Mouse (Mus musculus) midbrain, embryonic 16.5 days (tissue): ENCODE results near the gene Naa35. TPM values are rescaled to one million over a fixed set of nuclear protein-coding genes. Genes with fewer than 3 reads are reported as not detected.

Experiments
- ATAC-seq: fragments of 200-750 bp; cut with Nextera tagmentation; 2 replicates; pipeline ENCODE4 v1.8.0; 2017; ENCODE audit warnings: moderate TSS enrichment
- H3K27ac ChIP-seq: fragments of 300-500 bp; sonication (generic); 2 replicates; pipeline ENCODE4 v1.5.1; 2014; ENCODE audit warnings: mild to moderate bottlenecking, low read length, mixed read lengths
- H3K27me3 ChIP-seq: fragments of 300-500 bp; sonication (generic); 2 replicates; pipeline ENCODE4 v1.6.1; 2014; ENCODE audit warnings: low read depth, low read length, mixed read lengths; ENCODE audit not compliant: control insufficient read depth, insufficient read depth
- H3K36me3 ChIP-seq: fragments of 300-500 bp; sonication (generic); 2 replicates; pipeline ENCODE4 v1.6.1; 2014; ENCODE audit warnings: mild to moderate bottlenecking, low read length, moderate library complexity, mixed read lengths; ENCODE audit not compliant: control insufficient read depth, insufficient read depth
- H3K4me1 ChIP-seq: fragments of 300-500 bp; sonication (generic); 2 replicates; pipeline ENCODE4 v1.6.1; 2014; ENCODE audit warnings: mild to moderate bottlenecking, low read length, mixed read lengths; ENCODE audit not compliant: control insufficient read depth, insufficient read depth
- H3K4me2 ChIP-seq: fragments of 300-500 bp; sonication (generic); 2 replicates; pipeline ENCODE4 v1.6.1; 2014; ENCODE audit warnings: mild to moderate bottlenecking, low read length, mixed read lengths
- H3K4me3 ChIP-seq: fragments of 300-500 bp; sonication (generic); 2 replicates; pipeline ENCODE4 v1.5.1; 2014; ENCODE audit warnings: low read depth, mild to moderate bottlenecking, low read length, moderate library complexity, mixed read lengths
- H3K9ac ChIP-seq: fragments of 300-500 bp; sonication (generic); 2 replicates; pipeline ENCODE4 v1.6.1; 2014; ENCODE audit warnings: low read depth, low read length, mixed read lengths
- H3K9me3 ChIP-seq: fragments of 300-500 bp; sonication (generic); replicated peaks from 2 replicates; pipeline ENCODE4 v1.6.1; 2014; ENCODE audit warnings: mild to moderate bottlenecking, low read length, mixed read lengths; ENCODE audit not compliant: control insufficient read depth, poor library complexity, severe bottlenecking
- WGBS: fragments of 180-500 bp; shearing (Covaris S2); extraction: QIAGEN DNeasy Blood & Tissue Kit; methylation state at CpG from one replicate; pipeline ENCODE4 v1.1.7; 2014; 5-methylcytosine and 5-hydroxymethylcytosine counted together
- polyA plus RNA-seq: library from polyadenylated mRNA; unstranded; fragments of >200 nt; fragmentation: Nextera tagmentation; extraction: Ambion mirVana; gene quantifications from 2 replicates; pipeline ENCODE4 v1.2.1, GENCODE M21; 2015

The Naa35 gene
- 148 and 165 TPM in 2 replicates for polyA plus RNA-seq

- Histone ChIP-seq H3K9ac (peak within 1 kb of the TSS; percentile 89), H3K27ac (peak within 1 kb of the TSS; percentile 77), H3K4me2 (peak within 1 kb of the TSS; percentile 94), H3K9me3 (no peaks in the 10 kb centered on the region), H3K4me1 (peaks cover 30% of the 10 kb centered on the region), H3K4me3 (peak within 1 kb of the TSS; percentile 70), H3K27me3 (no peaks in the 10 kb centered on the region), H3K36me3 (no peaks in the 10 kb centered on the region)
- WGBS, result 0% methylated on average over 76 of the region's 83 CpGs
- peak; percentile 97 for ATAC-seq
These were observed at the start of gene Naa35, which contains the start of gene Agtpbp1 for GRCm38 (mm10) chr13:59584947-59585647. Gene Naa35 (plus strand): TSS chr13:59585259. Gene Agtpbp1 (minus strand): TSS chr13:59585227.

- WGBS, result 87% methylated on average over 6 of the region's 6 CpGs
- Histone ChIP-seq H3K27ac (no peak overlapping the region), H3K4me3 (no peak overlapping the region), H3K36me3 (peaks cover 7% of the 10 kb centered on the region; the same call in 1 of the 2 replicates), H3K4me1 (no peaks in the 10 kb centered on the region), H3K9me3 (no peaks in the 10 kb centered on the region), H3K4me2 (no peak overlapping the region), H3K27me3 (no peaks in the 10 kb centered on the region), H3K9ac (no peak overlapping the region)
- no peak for ATAC-seq
These were observed 49.3 kb upstream of the Naa35 start for GRCm38 (mm10) chr13:59535746-59536145.

GRCm38 (mm10) chr13:59536631-59537030 is 48.4 kb upstream of the Naa35 start:
- Histone ChIP-seq H3K27me3 (no peaks in the 10 kb centered on the region), H3K9ac (no peak overlapping the region), H3K27ac (no peak overlapping the region), H3K4me2 (no peak overlapping the region), H3K36me3 (peaks cover 7% of the 10 kb centered on the region; the same call in 1 of the 2 replicates), H3K4me1 (no peaks in the 10 kb centered on the region), H3K9me3 (no peaks in the 10 kb centered on the region), H3K4me3 (no peak overlapping the region)
- ATAC-seq, result no peak
- 93% methylated on average over 2 of the region's 2 CpGs for WGBS

GRCm38 (mm10) chr13:59538661-59539060 is 46.4 kb upstream of the Naa35 start:
- no peak overlapping the region for H3K27ac ChIP-seq
- H3K9ac ChIP-seq, result no peak overlapping the region
- WGBS, result 90% methylated on average over 5 of the region's 5 CpGs
- peaks cover 7% of the 10 kb centered on the region; the same call in 1 of the 2 replicates for H3K36me3 ChIP-seq
- no peak overlapping the region for H3K4me3 ChIP-seq
- no peak for ATAC-seq
- H3K4me1 ChIP-seq, result no peaks in the 10 kb centered on the region
- no peaks in the 10 kb centered on the region for H3K27me3 ChIP-seq
- no peaks in the 10 kb centered on the region for H3K9me3 ChIP-seq
- no peak overlapping the region for H3K4me2 ChIP-seq

DNA sequence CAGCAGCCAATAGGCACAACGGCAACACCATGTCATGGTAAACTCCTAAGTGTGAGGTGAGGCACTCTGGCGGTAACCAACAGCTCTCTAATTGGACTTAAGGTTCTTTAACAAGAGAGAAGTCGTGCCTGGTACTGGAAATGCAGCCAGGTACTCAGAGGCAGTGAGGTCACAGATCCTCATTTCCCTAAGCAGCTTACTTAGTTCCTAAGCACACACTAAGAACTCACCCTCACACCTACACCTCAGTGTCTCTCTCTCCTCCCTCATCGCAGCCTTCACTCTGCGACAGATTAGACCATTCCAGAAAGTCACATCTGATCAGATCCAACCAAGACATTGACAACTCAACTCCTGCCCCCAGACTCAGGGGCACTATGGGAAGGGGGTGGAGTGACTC is 45.0 kb upstream of the Naa35 start:
- 87% methylated on average over 5 of the region's 5 CpGs for WGBS
- Histone ChIP-seq H3K4me1 (no peaks in the 10 kb centered on the region), H3K27ac (no peak overlapping the region), H3K36me3 (peaks cover 7% of the 10 kb centered on the region; the same call in 1 of the 2 replicates), H3K4me3 (no peak overlapping the region), H3K27me3 (no peaks in the 10 kb centered on the region), H3K9me3 (no peaks in the 10 kb centered on the region), H3K9ac (no peak overlapping the region), H3K4me2 (no peak overlapping the region)
- ATAC-seq, result no peak

DNA sequence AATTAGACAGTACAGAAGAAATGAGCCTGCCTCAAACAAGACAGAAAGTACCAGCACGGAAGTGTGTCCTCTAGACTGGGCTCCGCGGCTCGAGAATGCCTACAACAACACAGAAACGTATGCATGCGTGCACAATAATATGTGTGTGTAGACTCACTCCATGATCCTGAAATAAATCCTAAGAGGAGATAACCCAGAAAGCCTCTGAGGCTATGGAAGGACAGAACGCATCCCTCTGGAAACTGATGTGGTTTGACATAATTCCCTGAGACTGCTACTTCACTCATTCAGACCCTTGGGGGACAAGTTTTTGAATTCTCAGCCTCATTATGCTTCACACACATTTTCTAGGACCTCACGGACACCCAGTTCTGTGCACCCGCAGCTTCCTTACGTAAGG is 42.6 kb upstream of the Naa35 start:
- no peaks in the 10 kb centered on the region for H3K36me3 ChIP-seq
- H3K4me2 ChIP-seq, result no peak overlapping the region
- H3K27me3 ChIP-seq, result no peaks in the 10 kb centered on the region
- H3K4me3 ChIP-seq, result no peak overlapping the region
- H3K9ac ChIP-seq, result no peak overlapping the region
- H3K27ac ChIP-seq, result no peak overlapping the region
- no peaks in the 10 kb centered on the region for H3K9me3 ChIP-seq
- peaks cover 3% of the 10 kb centered on the region; the same call in 1 of the 2 replicates for H3K4me1 ChIP-seq
- no peak for ATAC-seq
- WGBS, result 92% methylated on average over 10 of the region's 10 CpGs

DNA sequence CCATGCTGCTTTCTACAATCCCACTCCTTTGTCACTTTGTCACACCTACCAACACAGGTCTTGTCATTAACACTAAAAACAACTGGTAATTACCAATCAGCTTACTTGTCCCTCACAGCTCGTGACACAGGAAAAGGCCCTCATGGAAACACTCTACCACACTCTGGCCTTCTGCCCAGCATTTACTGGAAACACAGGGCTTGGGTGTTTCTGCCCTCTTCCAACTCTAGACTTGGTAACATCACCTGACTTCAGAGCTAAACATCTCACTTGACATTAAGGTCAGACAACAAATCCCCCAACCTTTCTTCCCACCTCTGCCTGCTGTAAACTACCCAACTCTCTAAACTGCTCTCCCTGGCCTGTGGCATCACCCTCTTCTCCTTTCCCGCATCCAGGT is 38.0 kb upstream of the Naa35 start:
- WGBS, result 78% methylated on average over 2 of the region's 2 CpGs
- H3K4me3 ChIP-seq, result no peak overlapping the region
- no peak for ATAC-seq
- H3K9me3 ChIP-seq, result no peaks in the 10 kb centered on the region
- no peaks in the 10 kb centered on the region for H3K27me3 ChIP-seq
- H3K4me1 ChIP-seq, result peaks cover 3% of the 10 kb centered on the region; the same call in 1 of the 2 replicates
- no peak overlapping the region for H3K4me2 ChIP-seq
- H3K27ac ChIP-seq, result no peak overlapping the region
- H3K9ac ChIP-seq, result no peak overlapping the region
- H3K36me3 ChIP-seq, result no peaks in the 10 kb centered on the region

GRCm38 (mm10) chr13:59547716-59548115 is 37.3 kb upstream of the Naa35 start:
- no peak overlapping the region for H3K4me3 ChIP-seq
- no peak overlapping the region for H3K27ac ChIP-seq
- no peaks in the 10 kb centered on the region for H3K36me3 ChIP-seq
- peaks cover 3% of the 10 kb centered on the region; the same call in 1 of the 2 replicates for H3K4me1 ChIP-seq
- H3K9ac ChIP-seq, result no peak overlapping the region
- H3K9me3 ChIP-seq, result no peaks in the 10 kb centered on the region
- no peak overlapping the region for H3K4me2 ChIP-seq
- H3K27me3 ChIP-seq, result no peaks in the 10 kb centered on the region
- ATAC-seq, result no peak
- 85% methylated on average over 4 of the region's 4 CpGs for WGBS

DNA sequence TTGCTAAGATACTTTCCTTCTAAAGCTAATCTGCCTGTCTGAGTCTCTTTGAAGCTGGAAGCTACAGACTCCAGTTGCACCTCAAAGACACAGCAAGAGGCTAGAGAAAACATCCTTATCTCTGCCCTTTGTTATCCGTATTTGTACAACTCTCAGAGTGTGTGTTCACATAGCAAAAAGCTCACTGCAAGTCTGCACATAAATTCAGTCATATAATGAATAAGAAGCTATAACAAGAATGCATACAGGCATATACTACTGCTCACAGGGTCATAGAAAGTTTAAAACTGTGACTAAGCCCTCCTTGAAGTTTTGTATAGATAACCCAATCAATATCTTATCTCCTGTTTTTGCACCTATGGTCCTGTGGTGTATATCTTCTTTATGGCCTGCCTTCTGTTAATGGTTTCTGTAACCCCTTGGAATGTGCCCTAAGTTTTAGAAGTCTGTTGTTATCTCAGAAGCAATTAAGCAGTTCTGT is 35.7 kb upstream of the Naa35 start:
- no peak overlapping the region for H3K9ac ChIP-seq
- no peak overlapping the region for H3K4me2 ChIP-seq
- 47% methylated on average over 1 of the region's 1 CpGs for WGBS
- H3K4me1 ChIP-seq, result peaks cover 3% of the 10 kb centered on the region; the same call in 1 of the 2 replicates
- H3K4me3 ChIP-seq, result no peak overlapping the region
- H3K9me3 ChIP-seq, result no peaks in the 10 kb centered on the region
- H3K27ac ChIP-seq, result no peak overlapping the region
- H3K36me3 ChIP-seq, result no peaks in the 10 kb centered on the region
- no peaks in the 10 kb centered on the region for H3K27me3 ChIP-seq
- ATAC-seq, result no peak
